Mouse (Mus musculus) forebrain, postnatal 0 days (tissue): ENCODE measurements around the gene Pdzd2. TPM values are rescaled to one million over a fixed set of nuclear protein-coding genes. Genes with fewer than 3 reads are reported as not detected.

Source experiments
- ATAC-seq: fragments of 200-750 bp; cut with Nextera tagmentation; 2 replicates; pipeline ENCODE4 v1.8.0; 2017; ENCODE audit warnings: mild to moderate bottlenecking, moderate library complexity
- DNase-seq: peaks from one replicate; pipeline ENCODE4 v3.0.0-alpha.2; 2015
- H3K27ac ChIP-seq: fragments of 300-500 bp; sonication (generic); 2 replicates; pipeline ENCODE4 v1.5.1; 2014; ENCODE audit warnings: low read depth, mild to moderate bottlenecking, antibody characterized with exemption, low read length, moderate library complexity, mixed read lengths
- H3K27me3 ChIP-seq: fragments of 300-500 bp; sonication (generic); 2 replicates; pipeline ENCODE4 v1.6.1; 2014; ENCODE audit warnings: mild to moderate bottlenecking, low read length, mixed read lengths; ENCODE audit not compliant: insufficient read depth
- H3K36me3 ChIP-seq: fragments of 300-500 bp; sonication (generic); 2 replicates; pipeline ENCODE4 v1.6.1; 2014; ENCODE audit warnings: mild to moderate bottlenecking, moderate library complexity; ENCODE audit not compliant: insufficient read depth
- H3K4me1 ChIP-seq: fragments of 300-500 bp; sonication (generic); 2 replicates; pipeline ENCODE4 v1.6.1; 2014; ENCODE audit warnings: antibody characterized with exemption; ENCODE audit not compliant: insufficient read depth
- H3K4me2 ChIP-seq: fragments of 300-500 bp; sonication (generic); 2 replicates; pipeline ENCODE4 v1.6.1; 2014; ENCODE audit warnings: low read depth, mild to moderate bottlenecking, moderate library complexity
- H3K4me3 ChIP-seq: fragments of 300-500 bp; sonication (generic); 2 replicates; pipeline ENCODE4 v1.5.1; 2014; ENCODE audit warnings: low read depth, low read length, mixed read lengths
- H3K9ac ChIP-seq: fragments of 300-500 bp; sonication (generic); 2 replicates; pipeline ENCODE4 v1.6.1; 2014; ENCODE audit warnings: mild to moderate bottlenecking
- H3K9me3 ChIP-seq: fragments of 300-500 bp; sonication (generic); 2 replicates; pipeline ENCODE4 v1.6.1; 2016; ENCODE audit warnings: low read length
- CTCF ChIP-seq: sonication (generic); IDR thresholded peaks from 2 replicates; pipeline ENCODE4 v1.5.1; 2016; ENCODE audit warnings: antibody characterized with exemption, control low read depth, low read depth
- WGBS: fragments of 180-500 bp; shearing (Covaris S2); extraction: QIAGEN DNeasy Blood & Tissue Kit; methylation state at CpG from one replicate; pipeline ENCODE4 v1.1.7; 2014; 5-methylcytosine and 5-hydroxymethylcytosine counted together
- polyA plus RNA-seq: library from polyadenylated mRNA; unstranded; fragments of >200 nt; fragmentation: Nextera tagmentation; extraction: Ambion mirVana; gene quantifications from 2 replicates; pipeline ENCODE4 v1.2.1, GENCODE M21; 2015
- total RNA-seq: library from RNA; depleted of rRNA; stranded (reverse); fragments of >200 nt; gene quantifications from 2 replicates; pipeline ENCODE4 v1.2.3, GENCODE M21; 2014

The Pdzd2 gene
- total and polyA plus RNA-seq, 2 experiments from 2014 or later: 9.4 to 18.9 TPM

DNA sequence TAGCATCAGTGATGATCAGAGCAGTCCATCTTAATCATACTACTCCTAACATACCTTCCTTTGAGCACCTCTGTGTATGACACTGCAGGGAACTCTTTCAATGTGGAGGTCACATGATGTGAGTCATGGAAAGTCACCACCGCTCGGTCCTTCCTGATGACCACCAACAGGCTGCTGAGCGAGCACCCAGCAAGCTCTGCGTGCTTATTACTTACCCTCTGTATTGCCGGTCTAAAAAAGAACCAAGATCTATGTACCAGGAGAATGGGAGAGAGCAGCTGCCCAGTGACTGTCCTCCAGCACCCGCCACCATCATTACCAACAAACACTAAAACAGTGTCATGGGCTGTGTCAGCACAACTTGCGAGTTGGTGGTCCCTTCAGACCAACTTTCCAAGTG lies 84.4 kb downstream of the Pdzd2 start:
- no peaks in the 10 kb centered on the region for H3K4me1 ChIP-seq
- TF ChIP-seq CTCF: no peak
- DNase-seq (no peak), ATAC-seq (no peak)
- H3K9me3 ChIP-seq: no peaks in the 10 kb centered on the region
- 97% methylated on average over 7 of the region's 7 CpGs for WGBS
- H3K4me3 ChIP-seq: no peak overlapping the region
- H3K9ac ChIP-seq: no peak overlapping the region
- H3K27ac ChIP-seq: no peak overlapping the region
- no peaks in the 10 kb centered on the region for H3K36me3 ChIP-seq
- H3K4me2 ChIP-seq: no peak overlapping the region
- no peaks in the 10 kb centered on the region for H3K27me3 ChIP-seq

DNA sequence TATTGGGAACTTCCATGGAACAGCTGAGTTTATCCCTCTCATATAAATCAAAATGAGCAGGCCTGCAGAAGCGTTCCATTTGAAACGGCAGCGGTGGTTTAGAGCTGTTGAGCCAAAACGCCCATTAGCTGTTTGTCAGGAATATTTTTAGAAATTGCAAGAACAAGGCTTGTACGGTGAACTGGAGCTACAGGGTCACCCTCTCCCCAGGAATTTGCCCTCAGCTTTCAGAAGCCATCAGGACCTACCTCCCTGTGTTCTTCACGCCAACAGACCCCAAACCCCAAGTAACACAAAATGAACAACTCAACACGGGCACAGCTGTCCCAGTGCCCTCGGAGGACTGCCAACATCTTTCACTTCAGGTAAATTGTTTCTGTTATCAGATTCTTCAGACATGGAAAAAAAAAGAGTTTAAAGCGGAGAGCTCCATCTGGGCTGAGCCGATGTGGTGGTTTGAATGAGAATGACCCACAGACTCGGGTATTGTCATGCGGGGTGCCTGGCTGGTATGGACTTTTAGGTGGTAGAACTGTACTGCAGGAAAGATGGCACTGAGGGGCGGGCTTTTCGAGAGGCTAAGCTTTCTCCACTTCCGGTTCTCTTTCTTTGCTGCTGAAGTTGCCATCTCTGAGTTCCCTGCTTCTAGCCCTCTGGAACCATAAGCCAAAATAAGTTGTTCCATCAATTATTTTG lies 87.2 kb downstream of the Pdzd2 start:
- no peaks in the 10 kb centered on the region for H3K4me1 ChIP-seq
- no peaks in the 10 kb centered on the region for H3K27me3 ChIP-seq
- ATAC-seq (no peak), DNase-seq (no peak)
- no peaks in the 10 kb centered on the region for H3K36me3 ChIP-seq
- no peak overlapping the region for H3K4me3 ChIP-seq
- no peak overlapping the region for H3K9ac ChIP-seq
- no peak overlapping the region for H3K27ac ChIP-seq
- no peaks in the 10 kb centered on the region for H3K9me3 ChIP-seq
- no peak overlapping the region for H3K4me2 ChIP-seq
- 71% methylated on average over 15 of the region's 15 CpGs for WGBS
- no peak for TF ChIP-seq CTCF

DNA sequence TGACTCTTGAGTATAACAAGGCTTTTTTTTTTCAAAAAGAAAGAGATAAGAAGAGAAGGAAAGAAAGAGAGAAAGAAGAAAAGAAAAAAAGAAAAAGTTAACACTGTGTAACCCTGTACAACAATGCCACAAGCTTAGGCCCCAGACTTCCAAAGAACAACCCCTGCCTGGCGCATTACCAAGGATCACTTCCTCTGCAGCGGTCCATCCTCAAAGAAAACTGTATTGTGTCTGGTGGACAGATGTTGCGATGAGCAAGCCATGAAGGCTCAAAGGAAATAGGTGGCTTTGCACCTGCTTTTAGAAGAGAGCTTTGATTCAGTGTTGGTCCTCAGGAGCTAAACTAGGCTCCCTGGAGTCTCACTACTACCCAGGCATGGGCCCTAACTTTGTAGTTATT lies 89.5 kb downstream of the Pdzd2 start:
- TF ChIP-seq CTCF: no peak
- H3K9me3 ChIP-seq: no peaks in the 10 kb centered on the region
- no peak overlapping the region for H3K4me3 ChIP-seq
- no peak overlapping the region for H3K9ac ChIP-seq
- H3K27me3 ChIP-seq: no peaks in the 10 kb centered on the region
- H3K4me2 ChIP-seq: no peak overlapping the region
- no peak overlapping the region for H3K27ac ChIP-seq
- H3K4me1 ChIP-seq: no peaks in the 10 kb centered on the region
- H3K36me3 ChIP-seq: no peaks in the 10 kb centered on the region
- WGBS: 89% methylated on average over 3 of the region's 3 CpGs
- DNase-seq (no peak), ATAC-seq (no peak)

DNA sequence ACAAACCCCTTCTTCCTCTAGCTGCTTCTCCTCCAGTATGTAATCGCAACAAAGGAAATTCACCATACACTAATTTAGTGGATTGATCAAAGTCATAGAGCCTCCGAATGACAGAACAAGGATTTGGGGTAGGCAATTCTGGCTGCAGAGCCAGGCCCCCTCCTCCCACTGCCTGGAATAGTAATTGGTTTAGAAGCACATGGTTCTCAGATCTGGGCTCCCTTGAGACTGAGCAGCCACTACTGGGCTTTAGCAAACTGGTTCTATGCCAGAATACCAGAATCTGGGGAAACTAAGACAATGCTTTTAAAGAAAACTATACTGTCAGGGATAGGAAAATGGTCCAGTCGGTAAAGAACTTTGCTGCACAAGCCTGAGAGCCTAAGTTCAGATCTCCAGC lies 90.0 kb downstream of the Pdzd2 start:
- no peak overlapping the region for H3K27ac ChIP-seq
- no peak overlapping the region for H3K4me3 ChIP-seq
- no peaks in the 10 kb centered on the region for H3K27me3 ChIP-seq
- DNase-seq: no peak
- no peak overlapping the region for H3K4me2 ChIP-seq
- H3K9me3 ChIP-seq: no peaks in the 10 kb centered on the region
- no peak for TF ChIP-seq CTCF
- WGBS: 86% methylated on average over 3 of the region's 3 CpGs
- H3K4me1 ChIP-seq: no peaks in the 10 kb centered on the region
- no peak overlapping the region for H3K9ac ChIP-seq
- no peak for ATAC-seq
- H3K36me3 ChIP-seq: no peaks in the 10 kb centered on the region

DNA sequence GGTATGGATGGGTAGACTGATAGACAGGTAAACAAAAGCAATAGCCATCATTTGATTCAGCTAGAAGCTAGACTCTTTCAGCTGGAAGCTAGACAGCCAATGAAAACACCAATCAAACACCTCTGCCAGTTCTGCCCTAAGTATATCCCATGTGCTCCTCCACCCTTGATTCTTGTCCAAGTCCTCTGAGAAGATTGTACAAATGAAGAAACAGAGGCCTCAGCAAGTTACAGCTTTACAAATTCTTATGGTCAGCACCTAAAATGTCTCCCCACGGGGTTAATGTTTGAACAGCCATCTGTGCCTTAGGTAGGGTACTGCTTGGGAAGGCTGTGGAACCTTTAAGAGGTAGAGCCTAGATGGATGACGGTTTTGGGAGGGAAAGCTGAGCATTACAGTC lies 90.6 kb downstream of the Pdzd2 start:
- no peaks in the 10 kb centered on the region for H3K27me3 ChIP-seq
- H3K36me3 ChIP-seq: no peaks in the 10 kb centered on the region
- DNase-seq: no peak
- no peak for ATAC-seq
- 81% methylated on average over 2 of the region's 2 CpGs for WGBS
- H3K27ac ChIP-seq: no peak overlapping the region
- no peaks in the 10 kb centered on the region for H3K9me3 ChIP-seq
- no peak for TF ChIP-seq CTCF
- H3K4me1 ChIP-seq: no peaks in the 10 kb centered on the region
- H3K9ac ChIP-seq: no peak overlapping the region
- no peak overlapping the region for H3K4me3 ChIP-seq
- no peak overlapping the region for H3K4me2 ChIP-seq

DNA sequence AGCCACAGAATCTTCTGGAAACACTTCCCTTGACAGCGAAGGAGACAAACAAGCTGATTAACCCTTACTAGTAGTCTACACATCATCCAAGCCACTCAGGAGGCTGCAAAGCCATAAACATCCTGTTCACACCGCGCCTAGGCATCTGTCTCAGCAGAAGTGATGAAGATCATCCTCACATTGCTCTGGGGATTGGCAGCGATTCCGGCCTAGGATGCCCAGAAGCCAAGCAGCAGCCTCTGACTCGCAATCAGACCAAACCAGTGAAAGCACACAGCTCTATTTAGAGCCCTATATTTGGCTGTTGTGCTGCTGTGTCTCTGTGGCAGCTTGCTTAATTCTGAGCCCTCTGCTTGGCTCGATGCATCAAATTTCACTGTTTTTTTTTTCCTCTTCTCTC lies 99.0 kb downstream of the Pdzd2 start:
- Histone ChIP-seq H3K4me1 (no peaks in the 10 kb centered on the region), H3K4me2 (no peak overlapping the region), H3K4me3 (no peak overlapping the region), H3K9ac (no peak overlapping the region), H3K36me3 (no peaks in the 10 kb centered on the region), H3K27ac (no peak overlapping the region; the same call in 1 of the 2 replicates), H3K27me3 (no peaks in the 10 kb centered on the region), H3K9me3 (no peaks in the 10 kb centered on the region)
- DNase-seq (peak; percentile 60), ATAC-seq (peak; percentile 88)
- no peak for TF ChIP-seq CTCF
- WGBS: 67% methylated on average over 7 of the region's 7 CpGs

DNA sequence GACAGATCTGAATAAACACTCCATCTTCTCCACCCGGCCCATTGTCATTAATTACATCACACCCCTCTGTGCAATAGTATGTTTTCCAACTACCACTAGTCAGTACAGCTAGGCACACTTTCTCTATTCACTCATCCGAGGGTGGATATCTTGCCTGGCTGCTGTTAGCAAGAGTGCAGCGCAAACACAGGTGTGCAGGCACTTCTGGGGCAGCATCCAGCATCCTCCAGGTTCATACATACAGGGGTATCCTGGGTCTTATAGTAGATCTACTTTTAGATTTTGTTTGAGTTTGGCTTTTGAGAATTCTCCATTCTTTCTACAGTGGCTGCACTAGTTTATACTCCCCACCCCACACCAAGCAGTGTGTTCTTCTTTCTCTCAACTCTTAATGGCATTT lies 99.9 kb downstream of the Pdzd2 start:
- Histone ChIP-seq H3K36me3 (no peaks in the 10 kb centered on the region), H3K27ac (no peak overlapping the region), H3K4me1 (no peaks in the 10 kb centered on the region), H3K27me3 (no peaks in the 10 kb centered on the region), H3K9ac (no peak overlapping the region), H3K4me2 (no peak overlapping the region), H3K9me3 (no peaks in the 10 kb centered on the region), H3K4me3 (no peak overlapping the region)
- no peak for ATAC-seq
- TF ChIP-seq CTCF: no peak
- 87% methylated on average over 3 of the region's 3 CpGs for WGBS
- DNase-seq: no peak
